Mouse (Mus musculus) neural tube, embryonic 14.5 days (tissue): ENCODE measurements around the gene Clybl. TPM values are rescaled to one million over a fixed set of nuclear protein-coding genes. Genes with fewer than 3 reads are reported as not detected.

Experiments
- ATAC-seq: fragments of 200-750 bp; cut with Nextera tagmentation; 2 replicates; pipeline ENCODE4 v1.8.0; 2017; ENCODE audit warnings: low read depth, mild to moderate bottlenecking, moderate TSS enrichment, moderate library complexity
- H3K27ac ChIP-seq: fragments of 300-500 bp; sonication (generic); 2 replicates; pipeline ENCODE4 v1.5.1; 2014; ENCODE audit warnings: low read depth, mild to moderate bottlenecking, control low read depth, low read length, moderate library complexity, mixed read lengths
- H3K27me3 ChIP-seq: fragments of 300-500 bp; sonication (generic); 2 replicates; pipeline ENCODE4 v1.6.1; 2014; ENCODE audit warnings: low read length; ENCODE audit not compliant: control insufficient read depth, insufficient read depth
- H3K36me3 ChIP-seq: fragments of 300-500 bp; sonication (generic); 2 replicates; pipeline ENCODE4 v1.6.1; 2014; ENCODE audit warnings: low read length, mixed read lengths; ENCODE audit not compliant: control insufficient read depth, insufficient read depth
- H3K4me1 ChIP-seq: fragments of 300-500 bp; sonication (generic); 2 replicates; pipeline ENCODE4 v1.6.1; 2014; ENCODE audit warnings: low read length; ENCODE audit not compliant: control insufficient read depth, insufficient read depth
- H3K4me2 ChIP-seq: fragments of 300-500 bp; sonication (generic); 2 replicates; pipeline ENCODE4 v1.6.1; 2014; ENCODE audit warnings: mild to moderate bottlenecking, low read depth, low read length, control low read depth
- H3K4me3 ChIP-seq: fragments of 300-500 bp; sonication (generic); 2 replicates; pipeline ENCODE4 v1.5.1; 2014; ENCODE audit warnings: low read depth, low read length, control low read depth, mixed read lengths
- H3K9ac ChIP-seq: fragments of 300-500 bp; sonication (generic); replicated peaks from 2 replicates; pipeline ENCODE4 v1.6.1; 2014; ENCODE audit warnings: low read depth, mild to moderate bottlenecking, control low read depth, low read length, mixed read lengths
- H3K9me3 ChIP-seq: fragments of 300-500 bp; sonication (generic); 2 replicates; pipeline ENCODE4 v1.6.1; 2016; ENCODE audit warnings: low read length; ENCODE audit not compliant: control insufficient read depth
- WGBS: fragments of 180-500 bp; shearing (Covaris S2); extraction: QIAGEN DNeasy Blood & Tissue Kit; methylation state at CpG from one replicate; pipeline ENCODE4 v1.1.7; 2014; 5-methylcytosine and 5-hydroxymethylcytosine counted together
- polyA plus RNA-seq: library from polyadenylated mRNA; unstranded; fragments of >200 nt; fragmentation: Nextera tagmentation; extraction: Ambion mirVana; gene quantifications from 2 replicates; pipeline ENCODE4 v1.2.1, GENCODE M21; 2014

The Clybl gene
- polyA plus RNA-seq, 1 experiment from 2014 or later: 9.1 TPM

- H3K4me2 ChIP-seq: no peak overlapping the region
- no peak overlapping the region for H3K27ac ChIP-seq
- WGBS: 59% methylated on average over 7 of the region's 7 CpGs
- H3K9ac ChIP-seq: no peak overlapping the region
- no peaks in the 10 kb centered on the region for H3K9me3 ChIP-seq
- H3K36me3 ChIP-seq: no peaks in the 10 kb centered on the region
- no peaks in the 10 kb centered on the region for H3K27me3 ChIP-seq
- H3K4me3 ChIP-seq: no peak overlapping the region
- no peak for ATAC-seq
- H3K4me1 ChIP-seq: no peaks in the 10 kb centered on the region; the same call in 1 of the 2 replicates
Observed at GRCm38 (mm10) chr14:122168912-122169311, 12.6 kb upstream of the Clybl start.

GRCm38 (mm10) chr14:122170202-122170781, 11.2 kb upstream of the Clybl start:
- Histone ChIP-seq H3K36me3 (no peaks in the 10 kb centered on the region), H3K4me3 (no peak overlapping the region), H3K4me1 (no peaks in the 10 kb centered on the region; the same call in 1 of the 2 replicates), H3K9me3 (no peaks in the 10 kb centered on the region), H3K9ac (no peak overlapping the region), H3K27ac (no peak overlapping the region), H3K27me3 (no peaks in the 10 kb centered on the region), H3K4me2 (no peak overlapping the region)
- 74% methylated on average over 7 of the region's 7 CpGs for WGBS
- no peak for ATAC-seq

- Histone ChIP-seq H3K9ac (no peak overlapping the region), H3K4me2 (no peak overlapping the region), H3K36me3 (no peaks in the 10 kb centered on the region), H3K27ac (no peak overlapping the region), H3K27me3 (no peaks in the 10 kb centered on the region), H3K4me1 (no peaks in the 10 kb centered on the region; the same call in 1 of the 2 replicates), H3K9me3 (no peaks in the 10 kb centered on the region), H3K4me3 (no peak overlapping the region)
- ATAC-seq: no peak
- 89% methylated on average over 7 of the region's 7 CpGs for WGBS
Observed at GRCm38 (mm10) chr14:122171031-122171430, 10.5 kb upstream of the Clybl start.

GRCm38 (mm10) chr14:122176263-122176798, 5.2 kb upstream of the Clybl start:
- H3K4me1 ChIP-seq: no peaks in the 10 kb centered on the region
- ATAC-seq: no peak
- no peak overlapping the region for H3K9ac ChIP-seq
- no peaks in the 10 kb centered on the region for H3K9me3 ChIP-seq
- H3K4me2 ChIP-seq: no peak overlapping the region
- H3K36me3 ChIP-seq: no peaks in the 10 kb centered on the region
- H3K27me3 ChIP-seq: no peaks in the 10 kb centered on the region
- no peak overlapping the region for H3K4me3 ChIP-seq
- WGBS: 89% methylated on average over 14 of the region's 14 CpGs
- H3K27ac ChIP-seq: no peak overlapping the region

GRCm38 (mm10) chr14:122179262-122179661, 2.2 kb upstream of the Clybl start:
- H3K9ac ChIP-seq: no peak overlapping the region
- no peak overlapping the region for H3K4me2 ChIP-seq
- H3K9me3 ChIP-seq: no peaks in the 10 kb centered on the region
- H3K27me3 ChIP-seq: no peaks in the 10 kb centered on the region
- H3K36me3 ChIP-seq: no peaks in the 10 kb centered on the region
- no peak overlapping the region for H3K27ac ChIP-seq
- WGBS: 55% methylated on average over 16 of the region's 16 CpGs
- H3K4me3 ChIP-seq: no peak overlapping the region
- no peak for ATAC-seq
- 0 out of 2 replicates have a peak, but pooled peaks cover 2% of the 10 kb centered on the region for H3K4me1 ChIP-seq

GRCm38 (mm10) chr14:122181815-122182157, 282 bp downstream of the Clybl start:
- H3K9me3 ChIP-seq: no peaks in the 10 kb centered on the region
- peak overlapping the region; percentile 46 for H3K4me3 ChIP-seq
- peak overlapping the region; percentile 52 for H3K9ac ChIP-seq
- no peaks in the 10 kb centered on the region for H3K36me3 ChIP-seq
- no peak overlapping the region for H3K27ac ChIP-seq
- peak overlapping the region; percentile 61 for H3K4me2 ChIP-seq
- 0 out of 2 replicates have a peak, but pooled peaks cover 2% of the 10 kb centered on the region for H3K4me1 ChIP-seq
- ATAC-seq: no peak
- H3K27me3 ChIP-seq: no peaks in the 10 kb centered on the region
- 2% methylated on average over 12 of the region's 12 CpGs for WGBS

GRCm38 (mm10) chr14:122182220-122182619, 716 bp downstream of the Clybl start:
- Histone ChIP-seq H3K27me3 (no peaks in the 10 kb centered on the region), H3K9ac (no peak overlapping the region; the same call in 1 of the 2 replicates), H3K36me3 (no peaks in the 10 kb centered on the region), H3K9me3 (no peaks in the 10 kb centered on the region), H3K27ac (no peak overlapping the region), H3K4me1 (0 out of 2 replicates have a peak, but pooled peaks cover 2% of the 10 kb centered on the region), H3K4me2 (peak overlapping the region; percentile 61; the same call in 1 of the 2 replicates), H3K4me3 (no peak overlapping the region; the same call in 1 of the 2 replicates)
- WGBS: 84% methylated on average over 6 of the region's 6 CpGs
- no peak for ATAC-seq

- Histone ChIP-seq H3K4me1 (0 out of 2 replicates have a peak, but pooled peaks cover 2% of the 10 kb centered on the region), H3K36me3 (no peaks in the 10 kb centered on the region), H3K27me3 (no peaks in the 10 kb centered on the region), H3K4me3 (no peak overlapping the region), H3K4me2 (no peak overlapping the region), H3K9ac (no peak overlapping the region), H3K27ac (no peak overlapping the region), H3K9me3 (no peaks in the 10 kb centered on the region)
- WGBS: 84% methylated on average over 11 of the region's 11 CpGs
- no peak for ATAC-seq
Observed at GRCm38 (mm10) chr14:122183974-122184373, 2.5 kb downstream of the Clybl start.

GRCm38 (mm10) chr14:122188250-122188649, 6.7 kb downstream of the Clybl start:
- no peaks in the 10 kb centered on the region for H3K4me1 ChIP-seq
- H3K4me2 ChIP-seq: no peak overlapping the region
- H3K9me3 ChIP-seq: no peaks in the 10 kb centered on the region
- WGBS: 77% methylated on average over 5 of the region's 5 CpGs
- H3K27ac ChIP-seq: no peak overlapping the region
- H3K27me3 ChIP-seq: 0 out of 2 replicates have a peak, but pooled peaks cover 2% of the 10 kb centered on the region
- no peak overlapping the region for H3K4me3 ChIP-seq
- no peak for ATAC-seq
- H3K9ac ChIP-seq: no peak overlapping the region
- no peaks in the 10 kb centered on the region for H3K36me3 ChIP-seq
